Mouse (Mus musculus) urinary bladder, postnatal 4 days (tissue): ENCODE measurements around the gene Scn1b.

ENCODE experiments used
- DNase-seq, 2 experiments: peaks; one replicate each; pipeline ENCODE4 v3.0.0; 2021 to 2022; ENCODE audit warnings: low spot score in 2 of 2

Scn1b gene

DNA sequence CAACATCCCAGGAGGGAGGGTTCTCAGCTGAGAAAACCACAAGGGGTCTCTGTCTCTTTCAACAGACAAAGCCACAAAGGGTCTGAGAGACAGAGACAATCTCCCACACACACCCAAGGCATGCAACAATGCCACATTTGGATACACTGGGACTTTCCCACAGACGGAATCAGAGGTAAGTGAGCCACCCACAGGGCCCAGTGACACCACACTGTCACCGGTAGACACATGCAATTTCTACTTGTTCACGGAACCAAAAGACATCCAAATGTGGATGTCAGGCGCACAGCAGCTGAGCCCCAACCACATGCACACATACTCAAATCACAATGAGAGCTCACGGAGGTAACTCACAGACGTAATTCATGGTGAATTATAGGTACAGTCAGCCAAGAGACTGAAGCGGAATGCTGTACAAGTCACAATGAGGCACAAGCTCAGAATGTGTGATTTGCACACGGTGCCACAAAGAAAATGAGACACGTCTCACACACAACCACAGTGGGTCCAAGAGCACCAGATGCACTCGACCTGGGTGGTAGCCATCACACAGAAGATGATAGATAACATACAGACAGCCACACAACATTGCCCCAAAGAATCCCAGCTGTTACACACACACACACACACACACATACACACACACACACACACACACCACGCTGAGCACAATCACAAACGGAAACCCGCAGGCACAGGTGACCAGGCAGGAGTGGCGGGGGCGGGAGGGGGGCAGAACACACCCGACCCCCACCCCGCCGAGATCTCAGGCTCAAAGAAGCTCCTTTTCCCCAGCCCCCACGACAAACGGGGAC is 23.2 kb upstream of the Scn1b start:
- DNase-seq, result no peak

GRCm38 (mm10) chr7:31149271-31149670 is 22.5 kb upstream of the Scn1b start:
- no peak for DNase-seq

GRCm38 (mm10) chr7:31148756-31149155 is 22.0 kb upstream of the Scn1b start:
- DNase-seq, result no peak

GRCm38 (mm10) chr7:31148086-31148485 is 21.3 kb upstream of the Scn1b start:
- DNase-seq, result no peak

DNA sequence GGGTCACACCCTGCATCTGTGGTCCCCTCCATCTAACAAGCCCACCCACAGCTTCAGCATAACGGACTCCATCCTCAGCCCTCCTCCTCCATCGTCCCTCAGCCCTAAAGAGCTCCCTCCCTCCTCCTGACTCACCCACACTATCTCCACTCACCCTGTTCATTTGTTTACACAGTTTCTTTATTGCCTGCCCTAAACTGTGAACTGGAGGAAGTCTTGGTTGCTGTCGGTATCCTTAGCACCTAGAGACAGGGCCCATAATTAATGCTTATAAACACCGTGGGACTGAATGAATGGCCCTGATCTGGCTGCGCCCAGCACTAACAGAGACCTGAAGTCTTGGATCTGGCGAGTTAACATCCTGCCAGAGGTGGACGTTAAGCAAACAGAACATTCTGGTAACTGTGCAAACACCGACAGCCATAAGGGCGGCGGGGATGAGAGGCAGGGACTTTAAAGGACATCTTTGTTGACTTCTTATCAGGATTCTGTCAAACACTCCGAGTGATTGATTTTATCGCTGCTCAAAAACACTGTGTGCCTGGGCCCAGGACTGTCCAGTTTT is 18.9 kb upstream of the Scn1b start:
- DNase-seq, result no peak

- no peak for DNase-seq
Observed at GRCm38 (mm10) chr7:31144886-31145285, 18.1 kb upstream of the Scn1b start.

- no peak for DNase-seq
Observed at GRCm38 (mm10) chr7:31140941-31141340, 14.1 kb upstream of the Scn1b start.

DNA sequence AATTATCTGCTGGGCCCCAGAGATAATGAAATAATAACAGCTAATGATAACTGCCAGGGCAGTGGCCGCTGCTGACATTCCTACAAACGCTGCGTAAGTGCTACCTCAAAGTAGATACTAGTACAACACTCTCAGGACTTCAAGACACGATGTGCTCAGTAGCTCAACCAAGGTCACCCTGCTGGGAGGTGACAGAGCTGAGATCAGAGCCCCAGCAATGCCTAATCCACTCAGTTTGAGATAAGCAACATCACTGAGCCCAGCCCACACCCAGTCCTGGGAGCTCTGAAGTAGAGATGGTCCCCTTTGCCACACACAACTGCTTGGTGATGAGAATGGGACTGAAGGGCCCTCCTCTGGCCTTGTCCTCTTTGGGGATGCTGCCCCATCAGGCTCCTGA is 13.5 kb upstream of the Scn1b start:
- no peak for DNase-seq

GRCm38 (mm10) chr7:31139765-31140164 is 13.0 kb upstream of the Scn1b start:
- peak in 1 of 2 experiments; percentile 71 for DNase-seq

- DNase-seq, result no peak
Observed at GRCm38 (mm10) chr7:31135717-31136116, 8.9 kb upstream of the Scn1b start.

GRCm38 (mm10) chr7:31131866-31132265 is 5.1 kb upstream of the Scn1b start:
- DNase-seq, result no peak

GRCm38 (mm10) chr7:31130841-31131240 is 4.0 kb upstream of the Scn1b start:
- no peak for DNase-seq

GRCm38 (mm10) chr7:31130197-31130596 is 3.4 kb upstream of the Scn1b start:
- DNase-seq, result no peak

- no peak for DNase-seq
Observed at GRCm38 (mm10) chr7:31128157-31128705, 1.4 kb upstream of the Scn1b start.

DNA sequence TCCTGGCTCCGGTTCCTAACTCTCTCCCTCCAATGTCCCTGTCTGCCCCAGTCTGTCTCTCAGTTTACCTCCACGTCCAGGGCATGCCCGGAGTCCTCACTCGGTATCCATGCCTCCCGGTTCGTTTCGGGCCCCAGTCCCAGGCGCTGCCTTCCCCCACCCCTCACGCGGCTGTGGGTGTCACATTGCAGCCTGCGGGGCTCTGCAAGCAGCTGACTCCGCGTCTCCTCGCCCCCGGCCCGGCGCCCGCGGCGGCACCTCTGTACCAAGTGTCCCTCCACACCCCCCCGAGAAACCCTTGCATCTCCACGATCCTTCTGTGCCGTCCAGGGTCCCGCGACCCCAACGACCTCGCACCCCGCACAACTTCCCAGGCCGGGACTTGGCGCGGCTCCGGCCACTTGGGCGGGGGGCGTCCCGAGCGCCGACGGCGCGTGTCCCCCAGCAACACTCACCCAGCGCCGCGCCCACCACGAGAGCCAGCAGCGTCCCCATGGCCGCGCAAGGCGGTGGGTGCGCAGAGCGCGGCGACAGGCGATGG is 522 bp downstream of the Scn1b start:
- no peak for DNase-seq

DNA sequence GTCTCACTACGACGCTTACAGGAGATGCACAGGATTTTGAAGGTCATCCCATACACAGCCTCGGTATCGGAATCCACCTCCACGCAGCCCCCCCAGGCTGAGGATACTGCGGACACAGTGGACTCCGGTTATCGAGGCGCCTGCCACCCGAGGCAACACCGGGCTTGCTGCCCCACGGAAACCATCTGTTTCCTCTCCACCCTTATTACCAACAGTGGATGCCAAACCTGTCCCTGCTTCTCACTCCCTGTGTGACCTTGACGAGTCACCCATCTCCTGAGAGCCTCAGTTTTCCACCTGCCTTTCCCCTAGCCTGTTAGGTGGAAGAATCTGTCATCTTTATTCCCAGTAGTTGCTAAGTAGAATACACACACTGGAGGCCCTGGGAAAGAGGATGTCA is 1.7 kb downstream of the Scn1b start:
- DNase-seq, result no peak

- no peak for DNase-seq
Observed at GRCm38 (mm10) chr7:31124381-31124780, 2.4 kb downstream of the Scn1b start.

DNA sequence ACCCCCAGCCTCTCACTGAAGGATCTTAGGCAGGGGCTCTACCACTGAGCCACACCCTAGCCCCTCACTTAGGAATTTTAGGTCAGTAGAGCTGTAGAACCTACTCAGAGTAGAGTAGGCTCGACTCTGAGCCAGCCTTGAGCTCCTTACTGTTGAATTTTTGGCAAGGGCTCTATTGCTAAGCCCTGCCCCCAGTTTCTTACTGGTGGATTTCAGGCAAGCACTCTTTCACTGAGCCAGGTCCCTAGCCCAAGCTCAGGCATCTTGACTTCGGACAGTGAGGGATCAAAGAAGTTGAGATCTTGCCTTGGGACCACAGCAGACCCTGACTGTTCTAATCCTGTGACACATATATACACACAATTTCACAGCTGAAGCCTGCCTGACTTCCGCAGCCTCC is 3.1 kb downstream of the Scn1b start:
- no peak for DNase-seq

DNA sequence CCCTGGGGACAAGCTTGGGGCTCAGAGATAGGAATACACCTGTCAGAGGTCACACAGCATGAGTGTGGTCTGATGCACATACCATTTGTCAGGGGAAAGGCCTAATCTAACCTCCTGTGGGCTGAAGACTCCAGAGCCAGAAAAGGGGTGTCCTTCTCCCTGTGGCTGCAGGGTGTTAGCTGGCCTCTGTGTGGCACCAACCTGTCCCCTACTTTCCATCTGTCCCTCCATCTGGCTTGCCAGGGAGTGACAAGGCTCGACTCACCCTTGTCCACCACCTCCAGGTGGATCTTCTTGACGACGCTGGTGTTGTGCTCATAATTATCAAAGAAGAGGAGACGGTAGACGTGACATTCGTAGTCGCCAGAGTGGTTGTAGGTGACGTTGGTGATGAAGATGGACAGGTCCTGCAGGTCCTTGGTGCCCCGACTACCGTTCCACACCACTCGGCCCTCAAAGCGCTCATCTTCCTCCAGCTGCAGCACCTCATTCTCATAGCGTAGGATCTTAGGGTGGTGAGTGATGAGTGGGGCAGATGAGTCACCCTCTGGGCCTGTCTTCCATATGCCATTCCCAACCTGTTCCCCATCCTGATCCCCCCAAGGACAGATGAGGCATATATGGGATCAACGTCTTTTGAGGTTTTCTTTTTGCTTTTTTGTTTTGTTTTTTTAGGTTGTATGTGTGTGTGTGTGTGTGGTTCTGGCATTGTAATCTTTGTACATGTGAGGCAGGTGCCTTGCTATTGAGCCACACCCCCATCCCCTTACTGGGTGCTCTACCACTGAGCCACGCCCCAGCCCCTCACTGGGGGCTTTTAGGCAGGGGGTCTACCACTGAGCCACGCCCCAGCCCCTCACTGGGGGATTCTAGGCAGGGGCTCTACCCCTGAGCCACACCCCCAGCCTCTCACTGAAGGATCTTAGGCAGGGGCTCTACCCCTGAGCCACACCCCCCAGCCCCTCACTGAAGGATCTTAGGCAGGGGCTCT is 3.9 kb downstream of the Scn1b start:
- DNase-seq, result no peak

DNA sequence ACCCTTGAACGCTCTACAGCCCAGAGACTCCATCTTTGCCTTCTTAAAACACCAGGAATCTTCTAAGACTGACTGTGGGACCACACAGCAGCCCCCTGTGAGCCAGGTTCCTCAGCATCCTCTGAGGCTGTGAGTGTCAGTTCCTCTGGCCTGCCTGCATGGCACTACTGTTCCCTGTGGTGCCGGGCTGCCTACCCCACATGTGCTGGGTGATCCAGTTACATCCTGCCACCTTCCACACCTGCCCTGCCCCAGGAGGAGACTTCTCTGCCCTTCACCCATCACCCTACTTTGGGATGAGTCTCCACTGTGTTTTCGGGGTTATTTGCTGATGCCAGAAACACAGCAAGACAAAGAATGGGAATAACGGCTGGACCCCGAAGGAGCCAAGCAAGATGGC is 7.2 kb downstream of the Scn1b start:
- no peak for DNase-seq

- no peak for DNase-seq
Observed at GRCm38 (mm10) chr7:31118486-31118885, 8.3 kb downstream of the Scn1b start.

- no peak for DNase-seq
Observed at GRCm38 (mm10) chr7:31117465-31117864, 9.3 kb downstream of the Scn1b start.
